Mouse (Mus musculus): ENCODE data around the gene Slc16a6. TPM values are rescaled to one million over a fixed set of nuclear protein-coding genes. Genes with fewer than 3 reads are reported as not detected.
A peak's percentile ranks its signal among the peaks of the same experiment; 100 is the strongest.

Gene Slc16a6
- total and polyA plus RNA-seq, 3 experiments: 14.1 to 24.2 (median 20.9) TPM

GRCm38 (mm10) chr11:109487991-109488684, 14.7 kb upstream of the Slc16a6 start:
- dilution Hi-C loops (cut with MboI; ENCODE audit: extremely low pct_ligation_motif_present, extremely low pct_unique_long_range_greater_than_20kb, low sequenced_read_pairs): no loop called here
- H3K4me1 ChIP-seq (ENCODE audit: control insufficient read depth in 1 of 2, insufficient read depth in 2 of 2): peaks cover 7 to 21% of the 10 kb centered on the region in 2 experiments
- no peak overlapping the region for H3K4me2 ChIP-seq (ENCODE audit: insufficient read depth, low read depth, poor library complexity, severe bottlenecking)
- H3K4me3 ChIP-seq (replicated peaks in 1 of 3; ENCODE audit: low read depth in 2 of 3, low read length in 2 of 3, poor library complexity in 1 of 3): no peak overlapping the region
- no peaks in the 10 kb centered on the region for H3K36me3 ChIP-seq (replicated peaks in 1 of 2; ENCODE audit: control insufficient read depth in 1 of 2, insufficient read depth in 1 of 2, low read length in 1 of 2)
- in situ Hi-C loops (cut with MboI; ENCODE audit: low pct_ligation_motif_present, low pct_unique_long_range_greater_than_20kb, low sequenced_read_pairs): no loop called here
- TF ChIP-seq EP300 (IDR thresholded peaks at IDR 0.05; ENCODE audit: low read length) (0 out of 2 replicates have a peak, but pooled peaks have one; percentile 11), UBTF (IDR thresholded peaks at IDR 0.05; ENCODE audit: low read depth, low read length) (no peak), MYC (IDR thresholded peaks at IDR 0.05; ENCODE audit: low read depth, low read length) (peak; percentile 36; the same call in 1 of the 2 replicates), USF2 (conservative IDR thresholded peaks at IDR 0.05; ENCODE audit: low read depth, low read length) (no peak), IRF4 (IDR thresholded peaks at IDR 0.05; ENCODE audit: low read depth, low read length) (no peak), NRF1 (IDR thresholded peaks at IDR 0.05; ENCODE audit: low read depth, low read length) (no peak)
- H3K27me3 ChIP-seq (replicated peaks): no peaks in the 10 kb centered on the region
- H3K79me2 ChIP-seq (replicated peaks; ENCODE audit: control insufficient read depth, extremely low read depth, insufficient read depth, poor library complexity, severe bottlenecking): no peaks in the 10 kb centered on the region
- no peak overlapping the region for H3K9ac ChIP-seq (ENCODE audit: insufficient read depth, low read depth)
- DNase-seq (ENCODE audit: extremely low read depth): no peak
- H3K27ac ChIP-seq (ENCODE audit: insufficient read depth, low read depth): no peak overlapping the region
- H3K9me3 ChIP-seq (replicated peaks; ENCODE audit: low read length): peaks cover 12% of the 10 kb centered on the region

- Histone ChIP-seq H3K9ac (ENCODE audit: insufficient read depth, low read depth) (no peak overlapping the region), H3K79me2 (replicated peaks; ENCODE audit: control insufficient read depth, extremely low read depth, insufficient read depth, poor library complexity, severe bottlenecking) (no peaks in the 10 kb centered on the region), H3K4me2 (ENCODE audit: insufficient read depth, low read depth, poor library complexity, severe bottlenecking) (no peak overlapping the region), H3K4me1 (ENCODE audit: control insufficient read depth in 1 of 2, insufficient read depth in 2 of 2) (peaks cover 4 to 14% of the 10 kb centered on the region in 2 experiments), H3K27me3 (replicated peaks) (no peaks in the 10 kb centered on the region), H3K27ac (ENCODE audit: insufficient read depth, low read depth) (no peak overlapping the region), H3K36me3 (replicated peaks in 1 of 2; ENCODE audit: control insufficient read depth in 1 of 2, insufficient read depth in 1 of 2, low read length in 1 of 2) (no peaks in the 10 kb centered on the region), H3K9me3 (replicated peaks; ENCODE audit: low read length) (peaks cover 12% of the 10 kb centered on the region), H3K4me3 (replicated peaks in 1 of 3; ENCODE audit: low read depth in 2 of 3, low read length in 2 of 3, poor library complexity in 1 of 3) (no peak overlapping the region)
- no peak for DNase-seq (ENCODE audit: extremely low read depth)
- dilution Hi-C loops (cut with MboI; ENCODE audit: extremely low pct_ligation_motif_present, extremely low pct_unique_long_range_greater_than_20kb, low sequenced_read_pairs): no loop called here
- in situ Hi-C loops (cut with MboI; ENCODE audit: low pct_ligation_motif_present, low pct_unique_long_range_greater_than_20kb, low sequenced_read_pairs): no loop called here
- no peak for TF ChIP-seq UBTF (IDR thresholded peaks at IDR 0.05; ENCODE audit: low read depth, low read length)
- TF ChIP-seq HCFC1 (IDR thresholded peaks at IDR 0.05; ENCODE audit: low read depth, low read length): no peak
- TF ChIP-seq ZNF384 (IDR thresholded peaks at IDR 0.05; ENCODE audit: low read depth, low read length): no peak
Measured at GRCm38 (mm10) chr11:109487111-109487510, 13.7 kb upstream of the Slc16a6 start.

GRCm38 (mm10) chr11:109485398-109486045, 12.1 kb upstream of the Slc16a6 start:
- Histone ChIP-seq H3K27me3 (replicated peaks) (no peaks in the 10 kb centered on the region), H3K79me2 (replicated peaks; ENCODE audit: control insufficient read depth, extremely low read depth, insufficient read depth, poor library complexity, severe bottlenecking) (no peaks in the 10 kb centered on the region), H3K9me3 (replicated peaks; ENCODE audit: low read length) (peaks cover 12% of the 10 kb centered on the region), H3K4me3 (replicated peaks in 1 of 3; ENCODE audit: low read depth in 2 of 3, low read length in 2 of 3, poor library complexity in 1 of 3) (no peak overlapping the region), H3K9ac (ENCODE audit: insufficient read depth, low read depth) (no peak overlapping the region), H3K4me2 (ENCODE audit: insufficient read depth, low read depth, poor library complexity, severe bottlenecking) (no peak overlapping the region), H3K36me3 (replicated peaks in 1 of 2; ENCODE audit: control insufficient read depth in 1 of 2, insufficient read depth in 1 of 2, low read length in 1 of 2) (no peaks in the 10 kb centered on the region), H3K4me1 (ENCODE audit: control insufficient read depth in 1 of 2, insufficient read depth in 2 of 2) (peaks cover 0 to 10% of the 10 kb centered on the region in 2 experiments; a peak in 2 of 4 replicates), H3K27ac (ENCODE audit: insufficient read depth, low read depth) (no peak overlapping the region)
- no peak for DNase-seq (ENCODE audit: extremely low read depth)
- in situ Hi-C loops (cut with MboI; ENCODE audit: low pct_ligation_motif_present, low pct_unique_long_range_greater_than_20kb, low sequenced_read_pairs): no loop called here
- dilution Hi-C loops (cut with MboI; ENCODE audit: extremely low pct_ligation_motif_present, extremely low pct_unique_long_range_greater_than_20kb, low sequenced_read_pairs): no loop called here
- no peak for TF ChIP-seq KAT2A (IDR thresholded peaks at IDR 0.05; ENCODE audit: insufficient replicate concordance, low read length)
- no peak for TF ChIP-seq RAD21 (IDR thresholded peaks at IDR 0.05; ENCODE audit: low read depth, low read length)
- TF ChIP-seq BHLHE40 (IDR thresholded peaks at IDR 0.05; ENCODE audit: low read depth, low read length): no peak
